Mouse (Mus musculus): ENCODE results near the gene Asna1.

DNA sequence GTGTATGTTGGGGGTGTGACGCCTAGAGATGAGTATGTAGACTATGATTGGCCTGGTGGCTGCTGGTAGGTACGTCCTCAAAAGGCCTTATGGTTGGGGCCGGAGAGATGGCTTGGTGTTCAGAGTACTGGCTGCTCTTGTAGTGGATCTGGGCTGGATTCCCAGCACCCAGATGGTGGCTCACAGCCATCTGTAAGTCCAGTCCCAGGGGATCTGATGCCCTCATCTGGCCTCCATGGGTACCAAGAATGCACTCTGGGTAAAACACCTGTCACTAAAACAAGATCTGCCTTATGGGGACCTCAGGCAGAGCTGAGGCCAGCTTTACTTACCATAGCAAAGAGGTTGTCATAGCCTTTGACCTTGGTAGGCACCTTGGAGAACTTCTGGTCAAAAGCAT, 1.2 kb downstream of the Asna1 start:
- no peak for TF ChIP-seq CTCF (IDR thresholded peaks at IDR 0.05; ENCODE audit: control insufficient read depth, insufficient read depth, insufficient read length)
- no peak for TF ChIP-seq FOSL1 (IDR thresholded peaks at IDR 0.05; ENCODE audit: insufficient read depth, low read length, poor library complexity, severe bottlenecking)
- TF ChIP-seq MAX (IDR thresholded peaks at IDR 0.05), result no peak
